Mouse (Mus musculus) ES-CJ7 (cell line): ENCODE measurements at regions not wholly inside any gene's neighbourhood (a gene's known extent, or its start where the extent isn't known, plus 50 kb on each side); places are given as distances from the start of the nearest gene placed in this dataset.
"Not testable (repeated sequence)": the region's sequence is repeated elsewhere in the genome, so short reads cannot be mapped to it uniquely, and the experiment has no call there.

Source experiments
- DNase-seq: peaks from one replicate; pipeline ENCODE4 v3.0.0; 2011; ENCODE audit warnings: low read depth, low spot score

DNA sequence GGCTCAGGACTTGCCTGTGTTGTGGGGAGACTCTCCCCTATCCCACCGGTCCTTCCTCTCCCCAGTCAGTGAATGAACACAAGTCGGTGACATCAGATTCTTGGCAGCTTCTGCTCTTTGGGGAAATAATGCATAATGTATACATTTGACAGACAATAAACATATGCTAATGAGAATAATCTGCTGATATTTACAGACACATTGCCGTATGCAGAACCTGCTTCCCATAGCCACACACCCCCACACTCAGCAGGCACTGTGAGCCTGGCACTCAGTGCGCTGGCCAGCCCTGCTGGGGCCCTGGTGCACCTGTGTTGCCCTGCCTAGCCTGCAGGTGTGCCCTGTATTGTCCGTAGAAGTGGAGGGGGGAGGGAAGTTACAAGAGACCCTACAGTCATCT, 215.5 kb downstream of the Matn1 start:
- no peak for DNase-seq

DNA sequence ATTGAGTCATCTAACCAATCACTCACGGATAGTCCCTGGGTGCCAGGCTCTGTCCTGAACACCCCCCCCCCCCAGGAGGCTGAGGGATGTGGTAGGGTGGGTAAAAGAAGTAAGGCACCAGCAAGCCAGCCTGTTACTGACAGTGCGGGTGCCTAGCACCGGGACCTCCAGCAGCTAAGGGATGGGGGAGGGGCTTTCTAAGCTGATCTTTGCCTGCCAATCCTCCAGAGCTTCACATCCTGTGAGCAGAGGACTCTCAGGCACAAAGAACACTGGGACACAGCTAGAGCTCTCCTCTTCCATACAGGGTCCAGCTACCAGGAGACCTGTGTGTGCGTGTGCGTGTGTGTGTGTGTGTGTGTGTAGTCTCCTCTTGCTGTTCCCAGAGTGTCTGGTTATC, 215.9 kb downstream of the Matn1 start:
- DNase-seq = no peak

GRCm38 (mm10) chr4:131161501-131161900, 217.3 kb downstream of the Matn1 start:
- DNase-seq = no peak

- no peak for DNase-seq
Observed at GRCm38 (mm10) chr4:131163782-131164315, 219.7 kb downstream of the Matn1 start.

DNA sequence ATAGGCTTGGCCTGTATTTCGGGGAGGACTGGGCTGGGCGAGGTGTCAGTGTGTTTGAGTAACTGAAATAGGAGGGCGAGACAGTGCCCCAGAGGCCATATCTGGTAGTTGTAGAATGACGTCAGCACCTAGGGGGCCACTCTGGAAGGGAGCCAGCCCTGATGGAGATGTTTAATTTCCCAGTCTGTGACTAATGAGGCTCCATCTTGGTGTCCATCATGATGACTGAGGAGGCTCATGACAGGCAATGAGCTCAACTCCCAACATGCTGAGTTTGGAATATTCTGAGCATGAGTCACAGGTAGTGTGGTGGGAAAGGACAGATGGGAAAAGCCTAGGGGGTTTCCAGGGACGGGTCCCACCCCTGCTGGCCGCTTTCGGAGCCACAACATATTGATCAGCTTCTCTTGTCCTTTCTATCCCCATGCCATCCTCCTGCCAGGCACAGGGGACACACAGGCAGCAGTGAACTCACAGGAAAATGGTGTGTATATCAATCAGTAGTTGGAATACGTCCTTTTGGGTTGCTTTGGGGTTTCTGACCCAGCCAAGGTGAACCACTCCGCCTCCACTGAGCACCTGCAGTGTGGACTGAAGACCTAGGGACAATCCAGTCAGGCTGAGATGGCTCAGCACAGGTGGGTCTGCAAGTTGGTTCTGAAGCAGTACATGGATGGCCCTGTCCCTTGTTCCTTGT, 222.5 kb downstream of the Matn1 start:
- no peak for DNase-seq

GRCm38 (mm10) chr4:131167921-131168320, 223.7 kb downstream of the Matn1 start:
- DNase-seq = peak; percentile 28

GRCm38 (mm10) chr4:131173783-131174460, 229.7 kb downstream of the Matn1 start:
- no peak for DNase-seq

- DNase-seq = no peak
Observed at GRCm38 (mm10) chr4:131176701-131177100, 232.5 kb downstream of the Matn1 start.

DNA sequence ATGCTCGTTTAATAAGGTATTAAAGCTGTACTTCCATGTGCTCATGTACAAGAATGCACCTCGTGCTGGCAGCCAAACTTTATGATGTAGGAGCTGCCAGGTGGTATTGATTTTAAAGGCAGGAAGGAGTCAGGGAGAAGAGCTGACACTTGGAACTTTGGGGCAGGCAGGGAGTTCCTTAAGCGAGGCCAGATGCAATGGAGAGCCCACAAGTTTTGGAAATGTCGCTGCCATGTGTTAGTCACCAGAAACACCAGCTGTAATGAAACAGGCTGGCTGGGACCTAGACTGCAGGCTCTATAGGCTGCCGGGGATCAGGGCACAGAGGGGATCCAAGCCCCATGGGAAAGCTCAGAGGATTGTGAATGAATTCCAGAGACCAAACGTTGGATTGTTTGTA, 233.7 kb downstream of the Matn1 start:
- DNase-seq = no peak

DNA sequence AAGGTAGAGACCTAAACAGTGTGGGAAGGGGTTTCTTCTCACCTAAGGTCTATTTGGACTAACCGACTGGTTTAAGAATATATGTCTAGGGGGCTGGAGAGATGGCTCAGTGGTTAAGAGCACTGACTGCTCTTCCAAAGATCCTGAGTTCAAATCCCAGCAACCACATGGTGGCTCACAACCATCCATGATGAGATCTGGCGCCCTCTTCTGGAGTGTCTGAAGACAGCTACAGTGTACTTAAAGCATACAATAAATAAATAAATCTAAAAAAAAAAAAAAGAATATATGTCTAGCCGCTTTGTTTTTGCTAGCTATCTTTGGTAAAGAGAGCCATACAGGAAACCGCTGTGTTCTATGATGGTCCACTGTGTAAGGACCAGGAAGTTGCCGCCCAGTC, 234.5 kb downstream of the Matn1 start:
- not testable (repeated sequence) for DNase-seq

DNA sequence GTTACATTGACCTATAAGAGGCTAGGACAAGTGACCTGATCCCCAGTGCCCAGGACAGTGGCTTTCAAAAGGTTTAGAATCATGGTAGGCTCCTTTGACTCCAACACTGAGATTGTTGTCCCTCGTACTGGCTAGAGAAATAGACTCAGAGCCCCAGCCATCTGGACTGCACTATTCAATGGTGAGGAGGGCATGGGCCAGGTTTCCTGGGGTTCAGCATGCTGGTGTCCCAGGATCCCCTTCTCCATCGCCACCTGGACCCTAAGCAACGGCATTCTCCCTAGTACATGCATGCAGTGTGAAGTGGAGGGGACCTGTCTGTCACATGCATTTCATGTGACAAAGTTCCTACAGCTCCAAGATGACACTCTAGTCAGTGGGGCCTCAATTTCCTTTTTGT, 243.9 kb downstream of the Matn1 start:
- no peak for DNase-seq

GRCm38 (mm10) chr4:131191106-131191880, 247.1 kb downstream of the Matn1 start:
- no peak for DNase-seq

DNA sequence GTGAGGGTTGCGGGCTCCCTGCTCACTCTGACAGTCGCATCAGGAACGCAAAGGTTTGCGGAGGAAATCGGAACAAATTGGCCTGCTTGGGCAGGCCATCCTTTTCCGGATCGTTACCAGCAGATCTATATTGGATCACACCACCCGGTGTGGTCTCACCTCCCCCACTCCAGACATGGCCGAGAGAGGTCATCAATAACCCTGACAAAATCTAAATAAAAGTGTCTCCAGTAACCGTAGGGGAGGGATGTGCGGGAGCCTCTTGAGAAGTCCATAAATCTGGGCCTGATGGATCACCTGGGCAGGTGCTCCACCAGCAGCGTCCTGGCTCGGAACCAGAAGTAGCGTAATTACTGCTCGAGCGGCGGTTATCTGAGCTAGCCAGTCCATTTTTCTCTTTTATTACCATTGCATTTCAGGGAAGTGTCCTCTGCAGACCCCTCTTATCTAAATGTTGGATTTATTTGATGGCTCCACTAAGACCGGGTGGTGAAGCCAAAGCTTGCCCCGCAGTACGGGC, 249.8 kb downstream of the Matn1 start:
- no peak for DNase-seq

DNA sequence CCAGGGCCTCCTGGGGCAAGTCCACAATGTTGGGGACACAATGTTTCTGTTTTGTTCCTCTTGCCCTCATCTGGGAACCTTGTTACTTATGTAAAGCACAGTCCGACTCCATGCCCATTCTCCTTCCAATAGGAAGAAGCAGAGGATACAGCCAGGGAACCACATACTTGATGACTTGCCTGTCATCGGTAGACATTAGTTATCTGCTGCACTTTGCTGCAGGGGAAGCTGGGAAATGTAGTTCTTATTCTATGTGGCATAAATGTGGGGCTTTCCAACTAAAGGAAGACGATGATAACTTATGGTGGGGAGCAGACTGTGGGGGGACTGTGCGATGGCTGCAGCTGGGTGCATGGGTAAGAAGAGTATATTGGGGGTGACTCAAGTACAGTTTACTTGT, 252.0 kb downstream of the Matn1 start:
- no peak for DNase-seq

GRCm38 (mm10) chr4:131203721-131204120, 259.5 kb downstream of the Matn1 start:
- DNase-seq = no peak

DNA sequence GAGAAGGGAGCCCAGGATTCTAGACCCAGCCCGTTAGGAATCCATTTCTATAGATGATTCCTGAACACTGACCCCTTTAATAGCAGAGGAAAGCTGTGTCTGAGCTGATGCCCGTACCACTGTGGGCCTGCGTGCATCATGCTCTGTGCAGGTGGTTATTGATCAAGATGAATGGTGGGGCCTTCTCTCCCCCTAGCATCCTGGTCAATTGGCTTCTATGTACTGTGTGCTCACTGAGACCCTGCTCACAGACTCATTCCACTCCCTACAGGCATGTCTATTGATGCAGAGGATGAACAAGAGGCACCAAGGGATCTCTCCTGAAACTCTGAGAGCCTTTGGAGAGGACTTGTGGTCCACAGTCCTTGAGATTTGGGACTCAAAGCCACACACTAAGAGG, 260.5 kb downstream of the Matn1 start:
- DNase-seq = no peak

DNA sequence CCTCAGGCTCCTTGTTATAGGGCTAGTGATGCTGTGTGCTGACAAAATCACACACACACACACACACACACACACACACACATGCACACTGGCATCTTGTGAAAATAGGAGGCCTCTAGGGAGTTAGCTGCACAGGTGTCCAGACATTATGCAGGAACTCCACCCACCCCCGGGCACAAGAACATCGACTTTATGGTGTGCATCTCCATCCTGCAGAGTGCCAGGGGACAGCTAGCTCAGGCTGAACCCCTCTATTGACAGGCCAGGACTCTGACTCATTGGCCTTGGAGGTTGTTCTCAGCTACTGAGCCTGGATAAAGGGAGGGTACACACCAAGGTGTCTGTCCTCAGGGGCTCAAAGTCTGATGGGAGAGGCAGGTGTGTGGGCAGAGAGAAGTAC, 260.9 kb downstream of the Matn1 start:
- no peak for DNase-seq

- DNase-seq = no peak
Observed at GRCm38 (mm10) chr4:131205685-131206084, 261.5 kb downstream of the Matn1 start.

DNA sequence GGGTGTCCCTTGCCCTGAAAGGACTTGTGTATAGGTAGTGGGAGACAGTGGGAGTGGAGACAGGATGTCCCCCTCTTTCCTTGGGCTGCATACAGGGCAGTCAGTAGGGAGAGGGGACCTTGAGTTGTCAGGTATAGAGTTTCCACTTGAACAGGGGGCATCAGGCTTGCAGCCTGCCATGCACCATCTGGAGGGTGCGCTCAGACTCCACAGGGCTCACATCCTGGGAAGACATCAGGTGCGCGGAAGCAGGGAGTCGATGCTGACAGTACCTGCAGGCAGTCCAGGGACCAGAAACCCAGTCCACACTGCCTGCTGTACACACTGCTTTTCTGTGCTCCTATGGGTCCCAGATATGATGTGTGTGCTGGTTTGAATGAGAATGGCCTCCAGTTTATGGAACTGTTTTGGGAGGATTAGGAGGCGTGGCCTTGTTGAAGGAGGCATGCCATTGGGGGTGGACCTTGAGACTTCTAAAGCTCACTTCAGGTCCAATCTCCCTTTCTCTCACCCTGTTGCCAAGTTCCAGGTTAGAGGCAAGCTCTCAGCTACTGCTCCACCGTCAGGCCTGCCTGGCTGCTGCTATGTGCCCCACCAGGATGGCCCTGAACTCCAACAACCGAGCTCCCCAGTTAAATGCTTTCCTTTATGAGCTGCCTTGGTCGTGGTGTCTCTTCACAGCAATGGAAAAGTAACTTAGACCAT, 262.1 kb downstream of the Matn1 start:
- DNase-seq = no peak

DNA sequence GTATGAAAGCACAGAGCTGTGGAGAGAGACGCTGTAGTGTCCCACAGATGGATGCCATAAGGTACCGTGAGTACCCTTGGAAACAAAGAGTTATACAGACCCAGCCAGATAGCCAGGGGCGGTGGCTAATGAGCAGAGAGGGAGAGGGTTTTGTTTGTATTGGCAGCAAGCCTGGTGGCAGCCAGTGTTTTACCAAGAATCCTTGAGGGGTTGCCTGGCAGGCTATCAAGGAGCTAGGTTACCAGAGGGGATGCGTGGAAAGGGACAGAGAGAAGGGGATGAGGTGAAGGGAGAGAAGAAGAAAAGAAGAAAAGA, 262.7 kb downstream of the Matn1 start:
- no peak for DNase-seq

- no peak for DNase-seq
Observed at GRCm38 (mm10) chr4:131207249-131207648, 263.1 kb downstream of the Matn1 start.

GRCm38 (mm10) chr4:131208166-131208565, 264.0 kb downstream of the Matn1 start:
- DNase-seq = no peak
